Mouse (Mus musculus): ENCODE results near the gene Apobec4. TPM values are rescaled to one million over a fixed set of nuclear protein-coding genes. Genes with fewer than 3 reads are reported as not detected.

Gene Apobec4
- not detected in 2 replicates for polyA plus RNA-seq (2015; fragmentation: Nextera tagmentation; extraction: Ambion mirVana)

DNA sequence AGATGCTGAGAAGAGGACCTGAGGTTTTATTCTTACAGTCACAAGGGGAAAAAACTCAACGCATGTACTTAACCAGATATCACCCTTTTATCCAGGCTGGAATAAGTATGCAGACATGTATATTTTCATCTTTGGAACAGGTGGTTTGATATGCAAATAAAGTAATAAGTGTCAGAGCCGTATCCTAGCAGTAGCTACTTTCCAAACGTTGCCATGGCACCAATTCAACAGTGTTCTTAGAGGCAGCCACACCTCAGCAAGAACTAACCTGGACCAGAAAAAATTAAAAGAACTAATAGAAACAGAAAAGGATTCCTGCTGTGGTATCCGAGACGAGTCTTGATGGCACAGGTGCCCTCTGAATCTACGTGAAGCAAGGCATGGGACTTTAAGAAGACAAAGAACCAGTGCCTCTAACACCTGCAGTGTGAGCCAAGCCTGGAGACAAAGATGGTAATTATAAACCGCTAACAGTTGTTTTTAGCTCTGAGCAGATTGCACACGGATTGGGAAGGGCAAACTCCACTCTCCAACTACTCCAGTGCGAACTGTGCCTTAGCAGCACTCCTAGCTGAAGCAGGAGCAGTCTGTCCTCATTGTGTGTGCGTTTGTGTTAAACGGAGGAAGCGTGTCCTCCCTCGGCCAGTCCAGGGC is at the start of gene Apobec4:
Gene Apobec4 (plus strand): TSS at position 240 of the 654 bp plus-strand sequence.

DNA sequence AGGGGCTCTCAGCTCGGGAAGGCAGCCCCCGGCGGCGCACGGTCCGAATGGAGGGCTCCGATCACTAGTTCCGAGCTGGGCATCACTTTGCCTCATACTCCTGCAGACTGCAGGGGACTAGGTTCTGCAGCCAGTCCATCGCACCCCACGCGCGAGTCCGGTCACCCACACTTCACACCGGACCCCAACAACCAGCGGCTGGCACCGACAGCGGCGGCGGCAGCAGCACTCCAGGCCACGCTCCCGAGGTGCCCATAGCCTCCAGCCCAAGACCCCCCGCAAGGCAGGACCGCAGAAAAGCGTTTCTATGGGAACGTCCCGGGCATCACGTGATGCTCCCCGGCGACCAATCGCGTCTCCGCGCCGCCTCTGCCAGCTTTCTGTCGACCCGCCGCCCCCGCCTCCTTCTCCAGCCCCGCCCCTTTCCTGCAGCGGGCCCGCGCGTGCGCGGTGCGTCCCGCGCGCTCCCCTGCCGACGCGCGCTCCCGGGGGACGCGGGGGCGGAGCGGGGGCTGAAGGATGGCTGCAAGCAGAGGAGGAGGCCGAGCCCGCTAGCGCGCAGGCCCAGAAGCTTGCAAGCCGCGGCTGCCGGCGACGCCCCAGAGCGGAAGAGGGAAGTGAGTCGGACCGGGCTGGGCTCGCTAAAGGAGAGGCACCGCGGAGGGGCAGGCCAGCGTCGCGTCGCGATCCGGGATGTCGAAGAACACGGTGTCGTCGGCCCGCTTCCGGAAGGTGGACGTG is 15.9 kb downstream of the Apobec4 start, which contains the start of the genes Rgl1 and Arpc5:
Gene Rgl1 (minus strand): TSS at position 320 of the 741 bp plus-strand sequence.
Gene Arpc5 (plus strand): TSS at position 511 of the 741 bp plus-strand sequence.

DNA sequence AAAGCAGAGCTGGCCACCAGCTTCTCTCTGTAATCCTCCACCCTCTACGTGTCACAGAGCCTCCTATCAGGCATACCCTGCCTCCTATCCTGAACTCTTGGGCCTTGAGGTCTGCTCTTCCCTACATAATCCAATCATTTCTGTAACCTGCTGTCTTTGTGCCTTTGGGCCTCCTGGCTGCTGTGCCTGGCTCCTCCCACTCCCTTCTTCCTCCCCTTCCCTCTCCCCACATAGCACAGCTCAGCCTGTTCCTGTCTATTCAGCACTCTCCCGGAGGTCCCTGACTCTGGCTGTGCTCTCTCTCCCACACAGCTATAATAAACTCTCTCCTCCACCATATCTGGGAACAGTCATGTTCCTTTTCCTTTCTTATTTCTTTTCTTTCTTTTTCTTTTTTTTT is 49.5 kb downstream of the Apobec4 start, which contains the start of gene Ncf2:
Gene Ncf2 (plus strand): TSS at position 298 of the 400 bp plus-strand sequence.

Other genes starting within 250 kb of the Apobec4 start
- gene Rgl1, start 15.8 kb downstream of the Apobec4 start, polyA plus RNA-seq (2015; fragmentation: Nextera tagmentation; extraction: Ambion mirVana) = 20.5 and 24.8 TPM in 2 replicates
- 109 and 147 TPM in 2 replicates for gene Arpc5, start 16.0 kb downstream of the Apobec4 start, polyA plus RNA-seq (2015; fragmentation: Nextera tagmentation; extraction: Ambion mirVana)
- 3.7 and 5.8 TPM in 2 replicates for gene Ncf2, start 49.6 kb downstream of the Apobec4 start, polyA plus RNA-seq (2015; fragmentation: Nextera tagmentation; extraction: Ambion mirVana)
- 13.1 and 13.9 TPM in 2 replicates for gene Smg7, start 152.1 kb downstream of the Apobec4 start, polyA plus RNA-seq (2015; fragmentation: Nextera tagmentation; extraction: Ambion mirVana)
- gene Nmnat2, start 204.4 kb downstream of the Apobec4 start, polyA plus RNA-seq (2015; fragmentation: Nextera tagmentation; extraction: Ambion mirVana) = 0.52 and 0.77 TPM in 2 replicates

Data from skeletal muscle tissue, postnatal 0 days (tissue).